Mouse (Mus musculus) kidney, embryonic 16.5 days (tissue): Measurements from ENCODE around the gene Gm45837. TPM values are rescaled to one million over a fixed set of nuclear protein-coding genes. Genes with fewer than 3 reads are reported as not detected.

Source experiments
- ATAC-seq: fragments of 200-750 bp; cut with Nextera tagmentation; 2 replicates; pipeline ENCODE4 v1.8.0; 2017; ENCODE audit warnings: moderate TSS enrichment; ENCODE audit not compliant: low FRiP score, low TSS enrichment
- H3K27ac ChIP-seq: fragments of 300-500 bp; sonication (generic); 2 replicates; pipeline ENCODE4 v1.5.1; 2014; ENCODE audit warnings: low read length
- H3K27me3 ChIP-seq: fragments of 300-500 bp; sonication (generic); 2 replicates; pipeline ENCODE4 v1.6.1; 2014; ENCODE audit warnings: low read length, control low read depth, mixed read lengths; ENCODE audit not compliant: insufficient read depth
- H3K36me3 ChIP-seq: fragments of 300-500 bp; sonication (generic); 2 replicates; pipeline ENCODE4 v1.6.1; 2014; ENCODE audit warnings: low read length, control low read depth, mixed read lengths; ENCODE audit not compliant: insufficient read depth
- H3K4me1 ChIP-seq: fragments of 300-500 bp; sonication (generic); 2 replicates; pipeline ENCODE4 v1.6.1; 2014; ENCODE audit warnings: low read length, control low read depth, mixed read lengths; ENCODE audit not compliant: insufficient read depth
- H3K4me2 ChIP-seq: fragments of 300-500 bp; sonication (generic); replicated peaks from 2 replicates; pipeline ENCODE4 v1.6.1; 2014; ENCODE audit warnings: low read depth, low read length
- H3K4me3 ChIP-seq: fragments of 300-500 bp; sonication (generic); 2 replicates; pipeline ENCODE4 v1.5.1; 2014; ENCODE audit warnings: mild to moderate bottlenecking, low read length
- H3K9ac ChIP-seq: fragments of 300-500 bp; sonication (generic); replicated peaks from 2 replicates; pipeline ENCODE4 v1.6.1; 2014; ENCODE audit warnings: low read length
- H3K9me3 ChIP-seq: fragments of 300-500 bp; sonication (generic); 2 replicates; pipeline ENCODE4 v1.6.1; 2016; ENCODE audit warnings: low read length, control low read depth
- WGBS: fragments of 180-500 bp; shearing (Covaris S2); extraction: QIAGEN DNeasy Blood & Tissue Kit; methylation state at CpG from one replicate; pipeline ENCODE4 v1.1.7; 2014; 5-methylcytosine and 5-hydroxymethylcytosine counted together
- polyA plus RNA-seq: library from polyadenylated mRNA; unstranded; fragments of >200 nt; fragmentation: Nextera tagmentation; extraction: Ambion mirVana; gene quantifications from 2 replicates; pipeline ENCODE4 v1.2.1, GENCODE M21; 2015

The Gm45837 gene
- polyA plus RNA-seq, 1 experiment from 2014 or later = not detected

DNA sequence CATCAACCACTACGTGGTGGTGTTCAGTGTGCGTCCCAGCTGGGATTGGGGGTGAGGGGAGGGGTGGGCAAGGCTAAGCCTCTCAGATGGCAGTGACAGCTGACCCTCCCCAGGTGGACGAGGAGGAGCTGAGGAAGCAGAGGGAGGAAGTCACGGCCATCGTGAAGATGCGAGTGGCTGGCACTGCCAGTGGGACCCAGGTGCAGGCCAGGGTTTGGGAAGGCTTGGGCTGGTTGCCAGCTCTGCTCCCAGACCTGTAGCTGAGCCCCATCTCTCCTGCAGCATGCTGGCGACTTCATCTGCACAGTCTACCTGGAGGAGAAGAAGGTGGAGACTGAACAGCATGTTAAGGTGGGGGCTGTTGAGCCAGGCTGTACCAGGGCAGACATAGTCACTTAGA, 9.2 kb upstream of the Gm45837 start:
- Histone ChIP-seq H3K9me3 (no peaks in the 10 kb centered on the region), H3K9ac (no peak overlapping the region), H3K27ac (no peak overlapping the region), H3K4me1 (no peaks in the 10 kb centered on the region), H3K27me3 (no peaks in the 10 kb centered on the region), H3K36me3 (peaks cover 72% of the 10 kb centered on the region), H3K4me3 (no peak overlapping the region), H3K4me2 (no peak overlapping the region)
- WGBS = 90% methylated on average over 7 of the region's 7 CpGs
- ATAC-seq = no peak

DNA sequence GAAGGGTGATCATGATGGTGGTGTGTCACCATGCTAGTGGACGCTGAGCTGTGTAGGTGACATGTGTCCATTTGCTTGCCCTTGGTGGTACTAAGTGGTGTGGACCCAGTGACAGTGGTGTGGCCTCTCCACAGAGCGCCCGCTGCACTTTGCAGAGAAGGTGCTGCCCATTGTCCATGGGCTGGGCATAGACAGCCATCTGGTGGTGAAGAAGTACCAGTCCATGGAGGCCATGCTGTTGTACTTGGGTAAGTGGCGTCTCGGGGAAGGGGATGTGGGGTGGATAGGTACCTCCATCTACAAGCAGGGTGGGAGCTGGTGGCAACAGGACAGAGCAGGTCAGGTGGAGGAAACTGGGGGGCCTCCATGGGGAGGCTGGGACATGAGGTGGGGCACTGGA, 6.9 kb upstream of the Gm45837 start:
- Histone ChIP-seq H3K4me3 (no peak overlapping the region), H3K27ac (no peak overlapping the region), H3K4me2 (no peak overlapping the region), H3K9ac (no peak overlapping the region), H3K36me3 (peaks cover 68% of the 10 kb centered on the region), H3K4me1 (no peaks in the 10 kb centered on the region), H3K27me3 (no peaks in the 10 kb centered on the region), H3K9me3 (no peaks in the 10 kb centered on the region)
- ATAC-seq = no peak
- 98% methylated on average over 5 of the region's 5 CpGs for WGBS

GRCm38 (mm10) chr7:101412796-101413195, 2.1 kb downstream of the Gm45837 start:
- H3K4me3 ChIP-seq = no peak overlapping the region
- no peak overlapping the region for H3K9ac ChIP-seq
- H3K9me3 ChIP-seq = no peaks in the 10 kb centered on the region
- peaks cover 24% of the 10 kb centered on the region for H3K4me1 ChIP-seq
- peaks cover 4% of the 10 kb centered on the region; the same call in 1 of the 2 replicates for H3K27me3 ChIP-seq
- H3K36me3 ChIP-seq = peaks cover 21% of the 10 kb centered on the region
- ATAC-seq = 0 out of 2 replicates have a peak, but pooled peaks have one; percentile 4
- no peak overlapping the region for H3K4me2 ChIP-seq
- H3K27ac ChIP-seq = no peak overlapping the region

- H3K27ac ChIP-seq = no peak overlapping the region
Observed at GRCm38 (mm10) chr7:101414209-101414608, 3.5 kb downstream of the Gm45837 start.

DNA sequence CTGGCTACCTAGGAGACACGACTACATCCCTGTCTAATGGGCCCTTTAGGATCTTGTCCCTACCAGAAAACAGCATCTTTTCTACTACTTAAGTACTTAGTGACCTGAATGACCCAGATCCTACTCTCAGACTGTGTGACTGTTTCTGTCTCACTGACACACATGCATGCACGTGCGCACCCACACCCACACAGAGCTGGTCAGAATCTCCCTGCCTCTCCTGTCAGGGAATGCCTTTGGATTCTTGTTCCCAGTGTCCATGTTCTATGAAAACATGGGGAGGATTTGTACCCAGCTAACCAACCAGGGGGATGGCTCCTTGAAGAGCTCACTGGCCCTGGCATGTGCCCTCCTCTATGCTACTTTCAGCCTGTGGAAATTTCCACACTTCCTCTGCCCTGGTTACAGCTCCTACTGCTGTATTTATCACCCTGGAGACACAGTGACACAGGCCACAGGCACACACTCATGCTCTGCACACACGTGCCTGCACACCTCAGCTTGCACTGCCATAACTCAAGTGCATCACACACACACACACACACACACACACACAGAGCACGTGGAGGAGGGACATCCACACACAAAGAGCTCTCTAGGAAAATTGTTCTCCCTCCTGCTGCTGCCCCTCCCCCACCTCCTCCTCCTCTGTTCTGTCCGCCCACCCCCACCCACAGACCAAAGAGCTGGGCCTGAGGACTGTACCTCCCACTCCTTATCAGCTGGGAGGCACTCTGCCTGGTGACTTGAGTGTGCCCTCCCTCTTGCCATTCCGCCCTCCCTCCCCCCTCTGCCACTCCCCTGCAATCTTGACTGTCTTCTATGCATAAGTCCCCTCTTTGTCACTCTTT, 4.2 kb downstream of the Gm45837 start:
- 0 out of 2 replicates have a peak, but pooled peaks have one; percentile 14 for ATAC-seq
- WGBS = 29% methylated on average over 7 of the region's 7 CpGs

More at GRCm38 (mm10) chr7:101414209-101414608, 3.5 kb downstream of the Gm45837 start:
- Histone ChIP-seq H3K27me3 (peaks cover 4% of the 10 kb centered on the region; the same call in 1 of the 2 replicates), H3K9me3 (no peaks in the 10 kb centered on the region), H3K4me3 (no peak overlapping the region), H3K4me1 (peaks cover 24% of the 10 kb centered on the region), H3K4me2 (no peak overlapping the region), H3K9ac (no peak overlapping the region), H3K36me3 (peaks cover 12% of the 10 kb centered on the region)
- no peak for ATAC-seq
- 40% methylated on average over 4 of the region's 4 CpGs for WGBS

DNA sequence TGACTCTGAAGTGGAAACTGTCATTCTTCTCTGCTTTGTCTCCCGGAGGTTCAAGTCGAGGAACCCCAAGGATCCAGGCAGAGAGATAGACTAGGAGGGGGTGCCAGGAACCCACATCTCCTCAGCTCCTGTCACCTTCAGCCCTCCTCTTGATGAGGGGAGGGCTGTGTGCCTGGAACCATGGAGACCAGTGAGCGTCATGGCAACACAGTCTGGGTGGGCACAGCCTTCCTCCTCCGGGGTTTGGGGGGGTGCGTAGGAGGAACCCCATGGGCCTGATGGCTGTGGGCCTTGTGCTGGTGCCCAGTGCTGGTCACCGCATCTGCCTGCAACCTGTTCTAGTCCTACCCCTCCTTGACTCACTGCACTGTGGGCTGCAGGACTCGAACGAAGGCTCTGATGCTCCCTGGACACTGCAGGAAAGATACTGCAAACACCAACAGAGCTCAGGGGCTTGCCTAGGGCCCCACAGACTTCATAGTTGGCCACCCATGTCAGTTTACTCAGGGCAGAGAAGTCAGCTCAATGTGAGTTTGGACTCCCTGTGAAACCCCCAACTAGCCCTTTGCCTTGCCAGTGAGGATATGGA, 4.9 kb downstream of the Gm45837 start:
- H3K9ac ChIP-seq = no peak overlapping the region
- peaks cover 24% of the 10 kb centered on the region for H3K4me1 ChIP-seq
- no peak for ATAC-seq
- H3K36me3 ChIP-seq = peaks cover 7% of the 10 kb centered on the region; the same call in 1 of the 2 replicates
- peaks cover 7% of the 10 kb centered on the region; the same call in 1 of the 2 replicates for H3K27me3 ChIP-seq
- WGBS = 35% methylated on average over 8 of the region's 8 CpGs
- H3K4me3 ChIP-seq = no peak overlapping the region
- H3K27ac ChIP-seq = no peak overlapping the region
- H3K9me3 ChIP-seq = no peaks in the 10 kb centered on the region
- H3K4me2 ChIP-seq = no peak overlapping the region

More for the DNA sequence above, 4.2 kb downstream of the Gm45837 start:
- peak overlapping the region; percentile 32; the same call in 1 of the 2 replicates for H3K9ac ChIP-seq
- H3K4me1 ChIP-seq = peaks cover 24% of the 10 kb centered on the region
- peaks cover 7% of the 10 kb centered on the region; the same call in 1 of the 2 replicates for H3K27me3 ChIP-seq
- H3K4me3 ChIP-seq = no peak overlapping the region
- no peak overlapping the region for H3K4me2 ChIP-seq
- 0 out of 2 replicates have a peak overlapping the region, but pooled peaks have one; percentile 8 for H3K27ac ChIP-seq
- H3K9me3 ChIP-seq = no peaks in the 10 kb centered on the region
- peaks cover 12% of the 10 kb centered on the region for H3K36me3 ChIP-seq

DNA sequence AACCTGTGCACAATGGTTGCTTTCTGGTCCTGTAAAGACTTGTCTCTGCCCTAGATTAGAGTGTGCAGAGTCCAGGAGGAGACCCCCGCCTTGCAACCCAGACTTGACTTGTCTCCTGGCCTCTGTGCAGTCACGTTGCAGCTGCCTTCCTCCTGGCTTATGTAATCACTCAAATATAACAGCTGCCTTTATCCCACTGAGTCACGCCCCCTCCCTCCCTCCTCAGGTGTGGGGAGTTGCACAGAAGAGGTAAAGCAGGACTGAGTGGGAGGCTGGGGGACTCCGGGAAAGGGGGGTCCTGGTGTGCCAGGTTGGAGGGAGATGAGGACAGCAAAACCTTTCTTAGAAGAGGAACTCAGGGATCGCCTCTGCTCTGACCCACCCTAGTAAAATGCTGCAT, 5.7 kb downstream of the Gm45837 start:
- H3K27ac ChIP-seq = no peak overlapping the region
- WGBS = 63% methylated on average over 5 of the region's 5 CpGs
- no peaks in the 10 kb centered on the region for H3K9me3 ChIP-seq
- H3K9ac ChIP-seq = no peak overlapping the region
- no peak overlapping the region for H3K4me2 ChIP-seq
- no peak overlapping the region for H3K4me3 ChIP-seq
- no peaks in the 10 kb centered on the region for H3K36me3 ChIP-seq
- ATAC-seq = no peak
- peaks cover 7% of the 10 kb centered on the region; the same call in 1 of the 2 replicates for H3K27me3 ChIP-seq
- peaks cover 24% of the 10 kb centered on the region for H3K4me1 ChIP-seq

GRCm38 (mm10) chr7:101419013-101419770, 8.5 kb downstream of the Gm45837 start:
- Histone ChIP-seq H3K36me3 (no peaks in the 10 kb centered on the region), H3K9ac (no peak overlapping the region), H3K9me3 (no peaks in the 10 kb centered on the region), H3K4me3 (no peak overlapping the region), H3K4me1 (peaks cover 19% of the 10 kb centered on the region), H3K27ac (no peak overlapping the region), H3K27me3 (peaks cover 7% of the 10 kb centered on the region; the same call in 1 of the 2 replicates), H3K4me2 (no peak overlapping the region)
- no peak for ATAC-seq
- 5% methylated on average over 27 of the region's 27 CpGs for WGBS

- H3K4me2 ChIP-seq = no peak within 1 kb of the TSS
- H3K27me3 ChIP-seq = peaks cover 7% of the 10 kb centered on the region; the same call in 1 of the 2 replicates
- no peak within 1 kb of the TSS for H3K27ac ChIP-seq
- no peak within 1 kb of the TSS for H3K4me3 ChIP-seq
- no peak for ATAC-seq
- WGBS = 18% methylated on average over 6 of the region's 6 CpGs
- no peaks in the 10 kb centered on the region for H3K36me3 ChIP-seq
- no peaks in the 10 kb centered on the region for H3K9me3 ChIP-seq
- no peak within 1 kb of the TSS for H3K9ac ChIP-seq
- no peaks in the 10 kb centered on the region for H3K4me1 ChIP-seq
Observed at GRCm38 (mm10) chr7:101421529-101421928, 10.8 kb downstream of the Gm45837 start, which contains the start of gene Pde2a. Gene Pde2a (plus strand): TSS chr7:101421691.
